Mouse (Mus musculus) embryonic facial prominence, embryonic 14.5 days (tissue): ENCODE measurements around the gene Slco3a1. TPM values are rescaled to one million over a fixed set of nuclear protein-coding genes. Genes with fewer than 3 reads are reported as not detected.
A peak's percentile ranks its signal among the peaks of the same experiment; 100 is the strongest.

ENCODE experiments used
- ATAC-seq: fragments of 200-750 bp; cut with Nextera tagmentation; 2 replicates; pipeline ENCODE4 v1.8.0; 2017; ENCODE audit warnings: low read depth, moderate number of reproducible peaks, moderate TSS enrichment
- DNase-seq: peaks from one replicate; pipeline ENCODE4 v3.0.0-alpha.2; 2015; ENCODE audit warnings: low spot score
- H3K27ac ChIP-seq: fragments of 300-500 bp; sonication (generic); replicated peaks from 2 replicates; pipeline ENCODE4 v1.5.1; 2014; ENCODE audit warnings: low read depth, mild to moderate bottlenecking, low read length, moderate library complexity
- H3K27me3 ChIP-seq: fragments of 300-500 bp; sonication (generic); replicated peaks from 2 replicates; pipeline ENCODE4 v1.6.1; 2014; ENCODE audit warnings: low read length; ENCODE audit not compliant: control insufficient read depth, insufficient read depth
- H3K36me3 ChIP-seq: fragments of 300-500 bp; sonication (generic); 2 replicates; pipeline ENCODE4 v1.6.1; 2014; ENCODE audit warnings: low read length, mixed read lengths; ENCODE audit not compliant: control insufficient read depth, insufficient read depth
- H3K4me1 ChIP-seq: fragments of 300-500 bp; sonication (generic); 2 replicates; pipeline ENCODE4 v1.6.1; 2014; ENCODE audit warnings: antibody characterized with exemption, low read length; ENCODE audit not compliant: control insufficient read depth, insufficient read depth
- H3K4me2 ChIP-seq: fragments of 300-500 bp; sonication (generic); 2 replicates; pipeline ENCODE4 v1.6.1; 2014; ENCODE audit warnings: low read depth, mild to moderate bottlenecking, low read length, moderate library complexity, mixed read lengths
- H3K4me3 ChIP-seq: fragments of 300-500 bp; sonication (generic); 2 replicates; pipeline ENCODE4 v1.5.1; 2014; ENCODE audit warnings: low read depth, mild to moderate bottlenecking, low read length
- H3K9ac ChIP-seq: fragments of 300-500 bp; sonication (generic); 2 replicates; pipeline ENCODE4 v1.6.1; 2014; ENCODE audit warnings: low read depth, mild to moderate bottlenecking, low read length, moderate library complexity, mixed read lengths
- H3K9me3 ChIP-seq: fragments of 300-500 bp; sonication (generic); 2 replicates; pipeline ENCODE4 v1.6.1; 2016; ENCODE audit warnings: low read length; ENCODE audit not compliant: control insufficient read depth
- WGBS: fragments of 180-500 bp; shearing (Covaris S2); extraction: QIAGEN DNeasy Blood & Tissue Kit; methylation state at CpG from one replicate; pipeline ENCODE4 v1.1.7; 2014; 5-methylcytosine and 5-hydroxymethylcytosine counted together
- polyA plus RNA-seq: library from polyadenylated mRNA; unstranded; fragments of >200 nt; fragmentation: Nextera tagmentation; extraction: Ambion mirVana; gene quantifications from 2 replicates; pipeline ENCODE4 v1.2.1, GENCODE M21; 2014

Gene Slco3a1
- polyA plus RNA-seq, 1 experiment from 2014 or later: 13.9 TPM

DNA sequence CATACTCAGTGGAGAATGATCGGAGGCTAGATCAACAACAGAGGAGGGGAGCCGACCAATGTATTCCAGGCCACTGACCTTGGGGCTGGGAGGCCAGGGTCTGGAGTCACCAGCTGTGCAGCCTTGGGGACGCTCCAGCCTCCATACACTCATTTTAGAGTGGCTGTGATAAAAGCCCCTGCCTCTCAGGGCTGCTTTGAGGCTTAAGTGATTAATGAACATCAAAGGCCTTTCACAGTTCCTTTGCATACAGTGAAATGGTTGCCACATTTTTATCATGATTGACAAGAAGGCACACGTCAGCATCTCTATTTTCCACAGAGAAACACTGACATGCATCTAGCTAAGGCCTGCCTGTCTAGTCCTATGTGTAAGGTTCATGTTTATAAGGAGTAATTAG lies 189.0 kb downstream of the Slco3a1 start:
- H3K27ac ChIP-seq: no peak overlapping the region
- ATAC-seq: no peak
- 38% methylated on average over 4 of the region's 4 CpGs for WGBS

DNA sequence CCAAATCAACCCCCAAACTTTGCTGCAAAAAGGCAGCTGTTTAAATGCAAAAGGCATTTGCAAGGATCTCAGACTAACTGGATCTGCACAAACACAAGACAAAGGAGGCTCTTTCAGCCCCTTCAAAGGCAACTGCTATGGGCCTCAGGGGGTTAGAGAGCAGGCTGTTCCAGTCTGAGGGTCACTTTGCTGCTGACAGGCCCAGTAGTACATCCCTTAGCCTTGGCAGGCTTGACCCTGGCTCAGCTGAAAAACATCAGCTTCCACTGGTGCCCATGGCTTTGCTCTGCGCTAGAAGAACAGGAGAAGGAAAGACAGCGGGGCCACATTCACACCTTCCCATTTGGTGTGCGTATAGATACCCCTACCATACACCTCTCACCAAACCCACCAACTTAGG lies 189.6 kb downstream of the Slco3a1 start:
- no peaks in the 10 kb centered on the region for H3K9me3 ChIP-seq
- no peaks in the 10 kb centered on the region for H3K4me1 ChIP-seq
- H3K4me3 ChIP-seq: no peak overlapping the region
- no peaks in the 10 kb centered on the region for H3K27me3 ChIP-seq
- no peak overlapping the region for H3K27ac ChIP-seq
- ATAC-seq (no peak), DNase-seq (no peak)
- H3K9ac ChIP-seq: no peak overlapping the region
- 92% methylated on average over 2 of the region's 3 CpGs for WGBS
- no peak overlapping the region for H3K4me2 ChIP-seq
- no peaks in the 10 kb centered on the region for H3K36me3 ChIP-seq

More for the DNA sequence above, 189.0 kb downstream of the Slco3a1 start:
- Histone ChIP-seq H3K4me2 (no peak overlapping the region), H3K9me3 (no peaks in the 10 kb centered on the region), H3K4me1 (no peaks in the 10 kb centered on the region), H3K36me3 (no peaks in the 10 kb centered on the region), H3K27me3 (no peaks in the 10 kb centered on the region), H3K9ac (no peak overlapping the region), H3K4me3 (no peak overlapping the region)
- no peak for DNase-seq

DNA sequence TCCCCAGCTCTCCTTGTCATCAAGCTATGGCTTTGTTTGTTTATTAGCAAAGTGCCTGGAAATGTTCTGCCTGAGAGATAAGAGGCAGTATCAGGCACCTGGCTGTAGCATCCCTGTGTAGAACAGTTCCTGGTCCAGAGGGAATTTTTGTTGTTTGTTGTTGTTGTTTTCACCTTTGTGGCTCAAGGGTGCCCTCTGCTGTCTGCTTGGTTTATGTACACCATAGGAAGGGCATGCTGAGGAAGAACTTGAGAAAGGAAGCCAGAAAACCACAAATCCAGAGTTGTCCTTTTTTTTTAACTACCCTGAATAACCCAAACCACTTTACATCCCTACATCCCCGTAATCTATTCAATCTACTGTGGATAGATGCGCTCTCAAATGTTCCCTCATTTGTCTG lies 191.1 kb downstream of the Slco3a1 start:
- H3K27ac ChIP-seq: no peak overlapping the region
- ATAC-seq (no peak), DNase-seq (no peak)
- WGBS: 75% methylated on average over 2 of the region's 2 CpGs
- H3K4me1 ChIP-seq: no peaks in the 10 kb centered on the region
- no peaks in the 10 kb centered on the region for H3K27me3 ChIP-seq
- no peaks in the 10 kb centered on the region for H3K9me3 ChIP-seq
- no peak overlapping the region for H3K4me3 ChIP-seq
- no peak overlapping the region for H3K4me2 ChIP-seq
- H3K9ac ChIP-seq: no peak overlapping the region
- no peaks in the 10 kb centered on the region for H3K36me3 ChIP-seq

DNA sequence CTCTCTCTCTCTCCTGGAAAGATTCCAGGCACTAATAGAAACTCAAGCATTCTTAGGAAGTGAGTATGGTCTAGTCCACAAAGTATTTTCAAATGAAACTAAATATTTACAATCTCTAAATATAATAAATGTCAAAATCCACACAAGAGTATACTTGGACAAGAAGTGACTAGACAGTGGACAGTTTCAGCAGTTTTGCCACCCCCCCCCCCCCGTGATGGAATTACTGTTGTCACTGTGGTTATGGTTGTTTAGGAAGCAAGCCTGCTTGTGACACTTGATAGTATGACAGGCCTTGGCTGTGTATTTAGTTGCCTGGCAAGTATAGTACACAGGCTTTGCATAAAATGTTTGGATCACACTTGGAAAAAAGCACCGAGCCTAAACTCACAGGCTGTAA lies 192.9 kb downstream of the Slco3a1 start:
- Histone ChIP-seq H3K4me1 (no peaks in the 10 kb centered on the region), H3K27ac (no peak overlapping the region), H3K9me3 (no peaks in the 10 kb centered on the region), H3K9ac (no peak overlapping the region), H3K36me3 (no peaks in the 10 kb centered on the region), H3K4me3 (no peak overlapping the region), H3K4me2 (no peak overlapping the region), H3K27me3 (no peaks in the 10 kb centered on the region)
- 67% methylated on average over 2 of the region's 2 CpGs for WGBS
- ATAC-seq (no peak), DNase-seq (no peak)

DNA sequence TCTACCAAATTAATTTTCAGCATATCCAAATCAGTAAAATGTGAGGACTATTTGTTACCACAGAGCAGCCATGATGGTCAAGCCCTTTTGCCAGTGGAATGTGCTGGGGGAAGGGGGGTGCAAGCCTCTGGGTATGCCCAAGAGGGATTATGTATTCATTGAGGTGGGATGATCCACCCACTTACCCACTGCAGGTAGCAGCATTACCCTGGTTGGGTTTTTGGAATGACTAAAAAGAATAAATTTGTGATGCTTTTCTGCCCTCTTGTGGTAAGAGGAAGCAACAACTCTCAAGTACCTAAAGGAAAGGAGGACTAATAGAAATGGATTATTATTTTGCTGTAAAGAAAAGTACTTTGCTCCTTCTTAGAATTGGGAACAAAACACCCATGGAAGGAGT lies 197.6 kb downstream of the Slco3a1 start:
- Histone ChIP-seq H3K9me3 (no peaks in the 10 kb centered on the region), H3K4me3 (no peak overlapping the region), H3K27ac (no peak overlapping the region), H3K4me1 (peaks cover 15% of the 10 kb centered on the region), H3K36me3 (no peaks in the 10 kb centered on the region), H3K9ac (no peak overlapping the region), H3K4me2 (no peak overlapping the region), H3K27me3 (no peaks in the 10 kb centered on the region)
- ATAC-seq: no peak
- peak; percentile 65 for DNase-seq

DNA sequence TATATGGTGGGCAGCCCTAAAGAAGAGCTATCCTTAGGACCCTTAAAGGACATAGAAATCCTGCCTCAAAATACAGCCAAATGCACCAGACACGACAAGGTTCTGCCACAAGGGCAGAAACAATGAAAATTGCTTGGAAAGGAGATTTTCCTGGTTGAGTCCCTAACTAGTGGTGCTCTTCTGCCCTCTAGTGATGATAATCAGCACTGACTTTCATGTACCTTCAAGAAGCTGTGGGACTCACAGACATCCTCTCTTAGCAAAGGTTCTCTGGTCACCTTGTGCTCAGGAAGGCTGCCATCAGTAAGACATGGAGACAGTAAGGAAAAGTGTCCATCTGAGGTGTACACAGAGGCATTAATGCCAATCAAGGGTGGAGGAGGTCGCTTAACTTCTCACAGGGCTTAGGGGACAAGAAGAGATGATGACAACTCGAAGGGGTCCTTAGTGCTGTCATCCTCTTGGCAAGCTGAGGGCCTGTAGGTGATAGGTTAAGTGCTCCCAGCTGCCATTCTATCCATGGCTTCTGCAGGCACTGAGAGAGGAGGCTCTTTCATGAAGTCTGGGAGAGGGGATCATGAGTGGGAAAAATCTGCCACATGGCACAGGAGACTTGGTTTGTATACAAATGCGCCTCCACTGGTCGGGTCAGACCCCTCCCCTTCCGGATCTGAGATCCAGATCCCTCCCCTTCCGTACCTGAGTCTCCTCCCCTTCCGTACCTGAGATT lies 199.9 kb downstream of the Slco3a1 start:
- H3K36me3 ChIP-seq: no peaks in the 10 kb centered on the region
- no peaks in the 10 kb centered on the region for H3K27me3 ChIP-seq
- H3K27ac ChIP-seq: no peak overlapping the region
- H3K4me1 ChIP-seq: peaks cover 15% of the 10 kb centered on the region
- peak overlapping the region; percentile 15; the same call in 1 of the 2 replicates for H3K9ac ChIP-seq
- H3K9me3 ChIP-seq: no peaks in the 10 kb centered on the region
- 49% methylated on average over 8 of the region's 8 CpGs for WGBS
- ATAC-seq (peak; percentile 62; the same call in 1 of the 2 replicates), DNase-seq (peak; percentile 91)
- H3K4me2 ChIP-seq: no peak overlapping the region
- no peak overlapping the region for H3K4me3 ChIP-seq

DNA sequence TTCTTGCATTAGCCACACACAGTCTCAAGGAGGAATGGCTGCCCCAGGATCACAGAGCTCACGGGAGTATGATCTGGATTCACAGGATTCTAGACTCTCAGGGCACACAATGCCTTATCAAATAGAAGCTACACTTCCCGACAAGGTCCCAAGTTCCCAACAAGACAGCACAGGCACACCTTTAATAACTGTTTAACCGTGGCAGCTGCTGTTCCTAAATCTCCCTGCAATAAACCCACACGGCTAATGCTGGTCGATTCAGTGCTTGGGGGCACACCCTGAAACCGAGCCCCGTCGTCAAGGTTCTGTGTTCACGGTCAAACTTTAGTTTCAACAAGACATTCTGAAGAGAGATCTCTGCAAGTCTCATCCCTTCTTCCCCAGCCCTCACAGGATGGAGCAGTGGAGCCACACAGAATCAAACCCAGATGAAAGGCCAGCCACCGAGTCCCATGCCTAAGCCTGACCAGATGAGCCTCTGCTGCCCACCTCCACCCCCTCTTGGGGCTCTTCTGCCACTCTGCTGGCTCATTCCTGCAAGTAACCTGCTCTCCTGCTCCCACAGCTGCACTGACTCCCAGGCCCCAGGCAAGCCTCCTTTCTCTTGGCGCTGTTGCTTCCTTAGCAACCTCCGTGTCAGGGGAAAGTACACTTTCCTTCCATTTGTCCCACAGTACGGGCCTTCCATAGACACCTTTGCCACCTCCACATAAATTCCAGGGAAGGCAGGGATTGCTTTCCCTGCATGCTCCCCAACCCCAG lies 200.7 kb downstream of the Slco3a1 start:
- DNase-seq (no peak), ATAC-seq (0 out of 2 replicates have a peak, but pooled peaks have one; percentile 1)
- WGBS: 42% methylated on average over 13 of the region's 13 CpGs
- H3K27ac ChIP-seq: no peak overlapping the region
- no peaks in the 10 kb centered on the region for H3K9me3 ChIP-seq
- H3K4me1 ChIP-seq: peaks cover 15% of the 10 kb centered on the region
- peak overlapping the region; percentile 15; the same call in 1 of the 2 replicates for H3K9ac ChIP-seq
- no peak overlapping the region for H3K4me3 ChIP-seq
- H3K36me3 ChIP-seq: no peaks in the 10 kb centered on the region
- H3K27me3 ChIP-seq: no peaks in the 10 kb centered on the region
- no peak overlapping the region for H3K4me2 ChIP-seq

DNA sequence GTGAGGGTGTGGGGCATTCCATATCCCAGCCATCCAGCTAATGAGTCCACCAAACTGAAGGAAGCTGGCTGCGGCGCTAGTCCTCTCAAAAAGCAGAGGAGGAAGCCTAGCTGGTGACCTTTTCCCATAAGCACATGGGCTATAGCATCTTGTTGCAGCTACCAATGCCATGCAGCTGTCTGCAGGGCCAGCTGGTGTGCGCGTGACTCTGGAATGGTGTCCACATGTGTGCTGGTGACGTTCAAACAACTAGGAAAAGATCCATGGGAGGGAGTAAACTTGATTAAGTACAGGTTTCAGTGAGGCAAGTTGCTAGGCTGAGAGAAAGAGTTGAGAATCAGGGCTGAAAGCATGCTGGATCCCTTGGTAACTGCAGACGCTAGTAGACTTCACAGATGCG lies 201.3 kb downstream of the Slco3a1 start:
- H3K4me2 ChIP-seq: no peak overlapping the region
- H3K4me3 ChIP-seq: no peak overlapping the region
- H3K9ac ChIP-seq: no peak overlapping the region
- 56% methylated on average over 7 of the region's 7 CpGs for WGBS
- H3K9me3 ChIP-seq: no peaks in the 10 kb centered on the region
- H3K27ac ChIP-seq: no peak overlapping the region
- no peaks in the 10 kb centered on the region for H3K36me3 ChIP-seq
- DNase-seq (peak; percentile 83), ATAC-seq (peak; percentile 69; the same call in 1 of the 2 replicates)
- H3K27me3 ChIP-seq: no peaks in the 10 kb centered on the region
- H3K4me1 ChIP-seq: peaks cover 15% of the 10 kb centered on the region
